Mouse (Mus musculus): ENCODE data around the gene Gm10490.

Gm10490 gene

DNA sequence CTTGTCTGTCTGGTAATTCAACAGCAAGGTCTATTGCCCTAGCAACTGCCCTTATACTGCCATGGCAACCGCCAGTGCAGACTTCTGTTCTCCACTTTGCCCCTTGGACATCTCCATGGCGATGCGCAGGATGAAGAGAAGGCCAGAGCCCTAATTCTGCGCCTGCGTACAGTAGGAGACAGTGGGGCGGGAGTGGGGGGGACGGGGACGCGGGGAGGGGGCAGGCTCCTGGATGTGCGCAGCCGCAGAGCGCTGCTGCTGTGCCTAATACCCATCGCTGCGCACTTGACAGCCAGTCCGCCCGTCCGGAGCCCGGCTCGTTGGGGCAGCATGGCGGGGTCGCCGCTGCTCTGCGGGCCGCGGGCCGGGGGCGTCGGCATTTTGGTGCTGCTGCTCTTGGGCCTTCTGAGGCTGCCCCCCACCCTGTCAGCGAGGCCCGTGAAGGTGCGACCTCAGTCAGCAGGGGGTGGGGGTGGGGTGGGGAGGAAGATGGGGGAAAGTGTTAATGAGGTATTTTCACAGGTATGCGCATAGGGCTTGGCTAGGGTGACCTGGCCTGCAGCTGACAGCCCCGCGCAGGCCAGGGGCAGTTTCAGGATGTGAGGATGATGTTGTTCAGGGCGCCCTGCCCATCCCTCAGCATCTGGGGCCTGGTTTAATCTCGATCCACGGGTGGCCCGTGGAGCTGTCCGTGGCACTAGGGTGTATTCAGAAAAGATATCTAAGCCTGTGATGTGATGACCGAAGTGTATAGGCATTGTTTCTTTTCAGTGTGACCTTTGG, 10.4 kb downstream of the Gm10490 start, which contains the start of gene Pcsk1n:
TSS of gene Pcsk1n (plus strand) at position 222 of the 783 bp plus-strand sequence.
- in situ Hi-C loops (cut with MboI; ENCODE audit: low pct_unique_long_range_greater_than_20kb in 1 of 2, low sequenced_read_pairs in 2 of 2, unreplicated experiment in 1 of 2), result loop anchor here in 1 of 2 experiments (10.0 kb wide), 1 partner anchor 185 kb away; no protein-coding TSS in a partner anchor

DNA sequence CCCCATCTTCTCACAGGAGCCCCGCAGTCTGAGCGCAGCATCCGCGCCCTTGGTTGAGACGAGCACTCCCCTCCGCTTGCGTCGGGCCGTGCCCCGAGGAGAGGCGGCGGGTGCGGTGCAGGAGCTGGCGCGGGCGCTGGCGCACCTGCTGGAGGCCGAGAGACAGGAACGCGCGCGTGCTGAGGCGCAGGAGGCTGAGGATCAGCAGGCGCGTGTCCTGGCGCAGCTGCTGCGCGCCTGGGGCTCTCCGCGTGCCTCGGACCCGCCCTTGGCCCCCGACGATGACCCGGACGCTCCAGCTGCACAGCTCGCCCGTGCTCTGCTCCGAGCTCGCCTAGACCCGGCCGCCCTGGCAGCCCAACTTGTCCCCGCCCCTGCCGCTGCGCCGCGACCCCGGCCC, 12.7 kb downstream of the Gm10490 start:
- in situ Hi-C loops (cut with MboI; ENCODE audit: low pct_unique_long_range_greater_than_20kb in 1 of 2, low sequenced_read_pairs in 2 of 2, unreplicated experiment in 1 of 2), result loop anchor here in 1 of 2 experiments (10.0 kb wide), 1 partner anchor 183 kb away; no protein-coding TSS in a partner anchor

DNA sequence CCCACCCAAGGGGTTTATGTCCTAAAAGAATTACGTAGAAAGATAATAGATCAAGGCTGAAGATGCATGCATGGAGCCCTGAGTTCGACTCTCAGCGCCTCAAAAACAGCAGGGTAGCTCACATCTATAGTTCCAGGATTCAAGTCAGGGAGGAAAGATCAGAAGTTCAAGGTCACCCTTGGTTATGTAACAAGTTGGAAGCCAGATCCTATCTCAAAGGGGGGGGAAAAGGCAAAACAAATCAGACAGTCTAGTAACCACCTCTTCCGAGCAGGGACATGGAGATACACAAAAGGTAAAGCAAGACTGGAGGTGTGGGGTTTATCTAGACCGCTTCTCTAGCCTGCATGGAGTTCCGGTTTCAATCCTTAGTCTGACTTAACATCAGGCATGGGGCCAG, 16.9 kb downstream of the Gm10490 start:
- in situ Hi-C loops (cut with MboI; ENCODE audit: low pct_unique_long_range_greater_than_20kb in 1 of 2, low sequenced_read_pairs in 2 of 2, unreplicated experiment in 1 of 2), result loop anchor here in 1 of 2 experiments (10.0 kb wide), 1 partner anchor 179 kb away; no protein-coding TSS in a partner anchor

DNA sequence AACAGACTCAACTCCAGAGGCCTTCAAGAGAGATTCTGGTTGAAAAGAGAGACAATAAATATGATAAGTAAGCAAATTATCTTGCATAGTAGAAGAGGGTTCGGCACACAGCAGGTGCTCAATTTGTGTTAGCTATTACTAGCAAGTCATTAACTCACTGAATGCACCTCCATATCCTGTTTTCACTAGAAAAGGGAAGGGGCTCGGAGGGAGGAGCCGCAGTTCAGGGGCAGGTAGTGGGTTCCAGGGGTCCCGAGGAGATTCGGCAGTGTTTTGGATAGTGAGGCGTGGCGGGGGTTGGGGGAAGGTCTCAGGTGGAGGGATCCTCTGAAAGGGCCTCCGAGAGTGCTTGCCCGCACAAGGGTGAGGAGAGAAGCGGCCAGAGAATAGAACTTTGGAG, 17.8 kb downstream of the Gm10490 start:
- in situ Hi-C loops (cut with MboI; ENCODE audit: low pct_unique_long_range_greater_than_20kb in 1 of 2, low sequenced_read_pairs in 2 of 2, unreplicated experiment in 1 of 2), result loop anchor here in 1 of 2 experiments (10.0 kb wide), 1 partner anchor 178 kb away; no protein-coding TSS in a partner anchor

DNA sequence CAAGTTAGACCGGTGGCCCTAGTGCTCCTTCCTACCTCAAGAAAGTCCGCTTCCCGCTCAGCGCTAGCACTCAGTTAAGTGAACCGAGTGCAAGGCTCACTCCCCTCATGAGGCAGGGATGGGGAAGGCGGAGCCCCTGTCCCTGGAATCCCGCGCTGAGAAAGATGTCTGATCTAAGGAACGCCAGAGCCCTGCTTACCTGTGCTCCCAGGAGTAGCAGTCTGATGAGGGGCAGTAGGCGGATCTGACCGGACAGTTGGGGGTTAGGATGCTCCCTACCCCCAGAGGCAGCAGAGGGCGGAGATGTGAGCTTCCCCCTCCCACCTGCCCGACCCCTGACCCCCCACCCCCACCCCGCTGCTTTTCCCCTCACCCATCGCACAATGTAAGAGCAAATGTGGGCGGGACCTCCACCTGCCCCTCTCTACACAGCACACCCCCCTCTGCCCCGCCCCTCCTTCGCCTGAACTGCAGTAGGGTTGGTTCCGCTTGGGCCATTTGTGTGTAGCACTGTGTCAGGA, 19.0 kb downstream of the Gm10490 start, which contains the start of gene Eras:
TSS of gene Eras (minus strand) at position 338 of the 521 bp plus-strand sequence.
- in situ Hi-C loops (cut with MboI; ENCODE audit: low pct_unique_long_range_greater_than_20kb in 1 of 2, low sequenced_read_pairs in 2 of 2, unreplicated experiment in 1 of 2), result loop anchor here in 1 of 2 experiments (10.0 kb wide), 1 partner anchor 176 kb away; no protein-coding TSS in a partner anchor

DNA sequence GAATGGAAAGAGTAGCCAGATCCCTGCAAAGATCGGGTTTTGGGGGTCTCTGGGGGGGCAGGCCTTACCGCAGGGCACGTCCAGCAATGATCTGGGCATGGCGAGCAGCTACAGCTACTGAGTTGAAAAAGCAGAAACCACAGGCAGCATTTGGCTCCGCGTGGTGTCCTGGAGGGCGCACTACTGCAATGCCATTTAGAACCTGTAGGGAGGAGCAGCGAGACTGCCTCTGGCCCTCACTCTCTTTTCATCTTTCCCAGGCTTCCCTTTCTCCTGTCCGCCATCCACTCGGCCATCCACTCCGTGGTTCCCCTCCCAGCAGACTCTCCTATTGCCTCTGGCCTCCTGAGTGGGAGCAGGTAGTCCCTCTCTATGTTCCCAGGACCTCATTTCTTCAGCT, 27.5 kb downstream of the Gm10490 start:
- in situ Hi-C loops (cut with MboI; ENCODE audit: low pct_unique_long_range_greater_than_20kb in 1 of 2, low sequenced_read_pairs in 2 of 2, unreplicated experiment in 1 of 2), result no loop called here

DNA sequence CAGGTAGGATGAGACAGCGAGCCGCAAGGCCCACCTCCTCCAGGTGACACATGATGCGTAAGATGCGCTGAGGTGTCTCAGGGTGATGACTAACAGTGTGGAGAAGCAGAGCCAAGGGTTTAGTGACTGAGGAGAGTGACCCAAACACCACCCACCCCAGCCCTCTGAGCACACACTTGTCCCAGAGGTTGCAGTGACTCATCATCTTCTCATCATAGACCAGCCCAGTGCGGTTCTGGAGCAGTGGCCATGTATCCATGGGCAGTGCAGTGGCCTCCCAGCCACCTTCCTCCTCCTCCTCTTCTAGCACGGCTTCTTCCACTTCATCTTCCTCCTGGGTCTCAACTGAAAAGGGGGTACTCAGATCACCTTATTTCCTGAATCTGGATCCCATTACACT, 28.3 kb downstream of the Gm10490 start:
- in situ Hi-C loops (cut with MboI; ENCODE audit: low pct_unique_long_range_greater_than_20kb in 1 of 2, low sequenced_read_pairs in 2 of 2, unreplicated experiment in 1 of 2), result no loop called here

DNA sequence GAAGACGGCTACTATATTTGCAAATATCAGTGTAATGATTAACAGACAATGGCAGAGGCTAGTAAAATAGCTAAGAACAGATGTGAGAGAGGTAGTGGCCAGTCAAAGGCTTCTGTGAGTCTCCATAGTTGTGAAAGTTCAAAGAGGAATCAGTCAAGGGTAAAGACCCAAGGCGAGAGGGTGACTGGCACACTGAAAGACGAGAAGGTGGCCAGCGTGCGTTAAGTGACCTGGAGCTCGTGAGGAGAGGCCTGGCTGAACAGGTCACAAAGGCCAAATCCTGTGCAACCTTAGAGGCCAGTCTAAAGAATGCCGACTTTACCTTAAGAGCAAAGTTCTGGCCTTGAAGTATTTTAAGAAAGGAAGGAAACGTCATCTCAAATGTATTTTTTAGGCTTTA, 36.3 kb downstream of the Gm10490 start:
- in situ Hi-C loops (cut with MboI; ENCODE audit: low pct_unique_long_range_greater_than_20kb in 1 of 2, low sequenced_read_pairs in 2 of 2, unreplicated experiment in 1 of 2), result no loop called here

DNA sequence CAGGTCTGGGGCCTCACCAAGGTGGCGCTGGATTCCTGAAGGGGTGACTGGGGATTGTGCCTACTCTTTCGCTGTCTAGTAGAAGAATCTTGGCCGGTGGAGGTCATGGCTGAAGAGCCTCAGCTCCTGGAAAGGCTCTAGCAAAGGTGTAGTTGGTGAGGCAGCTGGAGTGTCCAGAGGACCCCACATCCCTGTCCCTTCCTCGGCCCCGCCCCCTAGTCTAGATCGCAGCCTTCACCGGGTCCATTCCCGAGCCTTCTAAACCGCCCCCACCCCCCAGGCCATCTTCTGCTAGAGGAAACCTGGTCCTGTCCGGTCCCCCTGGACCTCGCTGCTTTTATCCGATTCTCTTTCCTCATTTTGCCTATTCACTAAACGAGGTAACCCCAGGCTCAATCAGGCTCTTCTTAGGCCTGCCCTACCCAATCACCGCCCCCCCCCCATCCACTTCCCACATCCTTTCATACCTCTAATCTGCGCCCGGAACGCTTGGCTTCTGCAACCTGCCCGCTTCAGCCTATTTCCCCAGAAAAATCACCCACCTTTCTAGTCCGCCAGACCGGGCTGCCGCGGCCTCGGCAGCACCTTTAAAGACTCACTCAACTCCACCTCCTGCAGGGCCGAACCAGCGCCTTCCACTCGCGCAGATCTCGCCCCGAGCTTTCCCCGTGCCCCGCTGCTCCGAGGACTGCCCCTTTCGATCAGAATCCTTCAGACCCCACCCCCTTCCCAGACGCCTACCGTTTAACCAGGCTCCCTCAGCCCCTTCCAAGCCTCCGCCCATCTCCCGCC, 38.0 kb downstream of the Gm10490 start, which contains the start of gene Hdac6:
TSS of gene Hdac6 (minus strand) at position 782 of the 792 bp plus-strand sequence.
- in situ Hi-C loops (cut with MboI; ENCODE audit: low pct_unique_long_range_greater_than_20kb in 1 of 2, low sequenced_read_pairs in 2 of 2, unreplicated experiment in 1 of 2), result no loop called here

DNA sequence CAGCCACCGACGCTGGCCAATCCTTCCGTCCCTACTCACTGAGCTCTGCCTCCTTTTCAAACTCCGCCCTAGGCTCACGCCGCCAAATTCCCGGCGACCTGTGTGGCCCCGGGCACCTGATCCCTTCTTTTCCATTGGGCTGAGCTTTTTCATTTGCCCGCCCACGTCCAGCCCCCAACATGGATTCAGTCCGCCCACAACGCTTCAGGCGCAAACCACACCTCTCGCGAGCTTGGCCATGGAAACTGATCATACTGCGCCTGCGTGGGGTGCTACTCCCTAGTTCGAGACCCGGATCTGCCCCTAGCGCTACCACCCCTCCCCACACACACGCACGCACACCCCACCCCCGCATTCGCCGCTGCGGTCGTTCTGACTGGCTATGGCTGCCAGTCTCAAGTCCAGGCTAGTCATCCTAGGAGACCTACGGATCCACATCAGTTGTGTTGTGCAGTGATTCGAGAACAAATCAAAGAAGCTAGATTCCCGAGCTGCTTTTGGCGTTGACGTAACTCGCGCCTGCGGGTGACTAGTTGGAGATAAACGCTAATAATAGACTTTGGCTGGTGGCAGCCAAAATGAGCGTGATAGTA, 38.7 kb downstream of the Gm10490 start:
- in situ Hi-C loops (cut with MboI; ENCODE audit: low pct_unique_long_range_greater_than_20kb in 1 of 2, low sequenced_read_pairs in 2 of 2, unreplicated experiment in 1 of 2), result no loop called here

DNA sequence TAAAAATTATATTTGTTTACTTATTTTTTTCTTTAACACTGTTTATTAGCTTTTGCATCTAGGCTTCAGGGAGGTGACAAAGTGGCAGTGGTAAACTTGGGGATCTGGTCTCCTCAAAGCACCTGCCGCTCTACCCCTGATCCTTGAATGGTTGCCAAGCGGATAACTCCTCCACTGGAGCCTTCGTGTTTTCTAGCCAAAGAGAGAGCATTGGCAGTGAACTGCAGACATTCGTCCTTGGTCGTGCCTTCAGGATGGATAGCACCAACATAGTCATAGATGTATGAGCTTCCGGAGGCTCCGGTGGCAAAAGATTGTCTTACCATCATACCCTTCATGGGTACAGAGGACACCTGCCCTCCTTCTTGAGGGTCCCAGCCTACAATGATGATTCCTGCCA, 40.7 kb downstream of the Gm10490 start:
- in situ Hi-C loops (cut with MboI; ENCODE audit: low pct_unique_long_range_greater_than_20kb in 1 of 2, low sequenced_read_pairs in 2 of 2, unreplicated experiment in 1 of 2), result no loop called here

DNA sequence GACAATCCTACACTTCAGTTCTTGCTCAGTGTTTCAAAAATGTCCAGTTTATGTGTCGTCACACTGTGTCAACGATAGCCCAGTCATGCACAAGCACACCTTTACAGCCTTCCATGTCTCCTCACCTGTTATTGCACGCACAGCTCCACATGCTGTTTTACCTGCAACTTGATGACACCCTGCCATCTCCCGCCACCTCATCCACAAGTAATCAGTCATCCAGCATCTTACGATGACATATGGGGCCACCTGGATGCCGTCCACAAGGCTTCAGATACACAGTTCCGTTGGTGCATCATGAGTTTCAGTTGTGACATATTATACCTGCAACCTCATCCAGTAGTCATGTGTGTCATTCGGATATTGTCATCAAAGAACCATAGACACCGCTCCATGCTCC, 49.5 kb downstream of the Gm10490 start:
- in situ Hi-C loops (cut with MboI; ENCODE audit: low pct_unique_long_range_greater_than_20kb in 1 of 2, low sequenced_read_pairs in 2 of 2, unreplicated experiment in 1 of 2), result no loop called here

Measured in mouse embryonic stem cell (cell line).